Mouse (Mus musculus) T-helper 1 cell (primary cell): ENCODE data around the gene Pafah1b2.

Source experiments
- in situ Hi-C: fragments of 300-600 bp; cut with MboI, MseI; formaldehyde crosslinking; loops from one replicate; pipeline ENCODE4 v1.15.1; 2025; ENCODE audit warnings: high pct_unique_total_duplicates

Gene Pafah1b2

GRCm38 (mm10) chr9:46026058-46026849 is 13.8 kb upstream of the Pafah1b2 start:
- in situ Hi-C loops = no loop called here

GRCm38 (mm10) chr9:46023591-46023990 is 11.1 kb upstream of the Pafah1b2 start:
- in situ Hi-C loops = no loop called here

- in situ Hi-C loops = no loop called here
Observed at GRCm38 (mm10) chr9:46019975-46020374, 7.5 kb upstream of the Pafah1b2 start.

- in situ Hi-C loops = no loop called here
Observed at GRCm38 (mm10) chr9:46018316-46018715, 5.8 kb upstream of the Pafah1b2 start.

GRCm38 (mm10) chr9:46016417-46016816 is 3.9 kb upstream of the Pafah1b2 start:
- in situ Hi-C loops = no loop called here

GRCm38 (mm10) chr9:46015831-46016230 is 3.3 kb upstream of the Pafah1b2 start:
- in situ Hi-C loops = no loop called here

- in situ Hi-C loops = no loop called here
Observed at GRCm38 (mm10) chr9:46015081-46015551, 2.6 kb upstream of the Pafah1b2 start.

- in situ Hi-C loops = no loop called here
Observed at GRCm38 (mm10) chr9:46014251-46014681, 1.8 kb upstream of the Pafah1b2 start.

GRCm38 (mm10) chr9:46013616-46014015 is 1.1 kb upstream of the Pafah1b2 start:
- in situ Hi-C loops = no loop called here

GRCm38 (mm10) chr9:46013009-46013586 is 608 bp upstream of the Pafah1b2 start:
- in situ Hi-C loops = no loop called here

- in situ Hi-C loops = no loop called here
Observed at GRCm38 (mm10) chr9:46011094-46011970, 1.2 kb downstream of the Pafah1b2 start.

- in situ Hi-C loops = no loop called here
Observed at GRCm38 (mm10) chr9:46009669-46009983, 2.9 kb downstream of the Pafah1b2 start.

GRCm38 (mm10) chr9:46008931-46009668 is 3.4 kb downstream of the Pafah1b2 start:
- in situ Hi-C loops = no loop called here

GRCm38 (mm10) chr9:46006224-46006623 is 6.3 kb downstream of the Pafah1b2 start:
- in situ Hi-C loops = no loop called here

- in situ Hi-C loops = no loop called here
Observed at GRCm38 (mm10) chr9:46004529-46004928, 8.0 kb downstream of the Pafah1b2 start.

GRCm38 (mm10) chr9:46003729-46004128 is 8.8 kb downstream of the Pafah1b2 start:
- in situ Hi-C loops = no loop called here

- in situ Hi-C loops = loop anchor here (5.0 kb wide), 1 partner anchor 198 kb away; no protein-coding TSS in a partner anchor
Observed at GRCm38 (mm10) chr9:45999009-45999408, 13.5 kb downstream of the Pafah1b2 start.

- in situ Hi-C loops = no loop called here
Observed at GRCm38 (mm10) chr9:45985229-45985567, 27.3 kb downstream of the Pafah1b2 start.

GRCm38 (mm10) chr9:45984409-45985228 is 27.9 kb downstream of the Pafah1b2 start:
- in situ Hi-C loops = no loop called here

- in situ Hi-C loops = no loop called here
Observed at GRCm38 (mm10) chr9:45983676-45984408, 28.6 kb downstream of the Pafah1b2 start.
